Mouse (Mus musculus) hindbrain, embryonic 15.5 days (tissue): ENCODE measurements at regions not wholly inside any gene's neighbourhood (a gene's known extent, or its start where the extent isn't known, plus 50 kb on each side); places are given as distances from the start of the nearest gene placed in this dataset.
A peak's percentile ranks its signal among the peaks of the same experiment; 100 is the strongest.

Source experiments
- ATAC-seq: fragments of 200-750 bp; cut with Nextera tagmentation; 2 replicates; pipeline ENCODE4 v1.8.0; 2017; ENCODE audit warnings: low read depth, moderate number of reproducible peaks, moderate TSS enrichment; ENCODE audit not compliant: low FRiP score
- H3K27ac ChIP-seq: fragments of 300-500 bp; sonication (generic); replicated peaks from 2 replicates; pipeline ENCODE4 v1.5.1; 2015; ENCODE audit warnings: mild to moderate bottlenecking, inconsistent platforms
- H3K27me3 ChIP-seq: fragments of 300-500 bp; sonication (generic); 2 replicates; pipeline ENCODE4 v1.6.1; 2015; ENCODE audit warnings: control low read depth, inconsistent platforms
- H3K36me3 ChIP-seq: fragments of 300-500 bp; sonication (generic); 2 replicates; pipeline ENCODE4 v1.6.1; 2015; ENCODE audit warnings: control low read depth, inconsistent platforms
- H3K4me1 ChIP-seq: fragments of 300-500 bp; sonication (generic); replicated peaks from 2 replicates; pipeline ENCODE4 v1.6.1; 2015; ENCODE audit warnings: control low read depth, inconsistent platforms
- H3K4me2 ChIP-seq: fragments of 300-500 bp; sonication (generic); 2 replicates; pipeline ENCODE4 v1.6.1; 2015; ENCODE audit warnings: moderate library complexity, mild to moderate bottlenecking, inconsistent platforms
- H3K4me3 ChIP-seq: fragments of 300-500 bp; sonication (generic); 2 replicates; pipeline ENCODE4 v1.5.1; 2015; ENCODE audit warnings: mild to moderate bottlenecking, inconsistent platforms
- H3K9ac ChIP-seq: fragments of 300-500 bp; sonication (generic); 2 replicates; pipeline ENCODE4 v1.6.1; 2015; ENCODE audit warnings: inconsistent platforms
- H3K9me3 ChIP-seq: fragments of 300-500 bp; sonication (generic); 2 replicates; pipeline ENCODE4 v1.6.1; 2016; ENCODE audit warnings: control low read depth, inconsistent platforms
- WGBS: fragments of 180-500 bp; shearing (Covaris S2); methylation state at CpG from one replicate; pipeline ENCODE4 v1.1.7; 2015; 5-methylcytosine and 5-hydroxymethylcytosine counted together

DNA sequence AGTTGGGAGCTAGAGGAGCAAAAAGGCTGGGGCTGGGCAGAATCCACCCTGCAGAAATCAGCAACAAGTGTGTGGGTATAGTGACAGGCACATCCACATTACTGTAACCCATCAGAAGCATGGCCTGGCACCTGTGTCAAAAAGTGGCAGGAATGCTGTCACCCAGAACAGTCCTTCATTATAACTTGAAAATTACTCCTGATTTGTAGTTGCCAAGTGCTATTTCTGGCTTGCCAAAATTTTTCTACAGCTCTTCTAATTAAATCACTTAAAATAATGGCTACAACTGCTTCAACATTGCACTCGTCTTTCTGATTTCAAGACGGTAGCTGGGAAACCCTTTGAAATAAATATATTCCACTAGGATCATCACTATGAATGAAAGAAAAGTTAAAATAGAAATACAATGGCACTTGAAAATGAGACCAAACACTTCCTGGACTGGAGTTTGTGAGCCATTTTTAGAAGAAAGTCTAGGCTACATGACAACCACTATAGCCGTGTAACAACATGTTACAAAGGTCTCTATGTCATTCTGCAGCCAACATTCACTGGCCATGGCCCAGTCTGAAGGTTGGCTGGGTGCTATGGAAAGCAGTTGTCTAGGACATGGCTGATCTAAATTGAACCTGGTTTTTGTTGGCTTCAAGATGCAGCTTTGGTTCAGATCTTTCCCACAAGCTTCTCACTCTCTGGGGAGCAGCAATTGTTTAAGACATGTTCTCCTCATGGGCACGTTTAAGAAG, 190.6 kb upstream of the Tapt1 start:
- Histone ChIP-seq H3K27me3 (no peaks in the 10 kb centered on the region), H3K4me2 (no peak overlapping the region), H3K4me1 (0 out of 2 replicates have a peak, but pooled peaks cover 5% of the 10 kb centered on the region), H3K36me3 (no peaks in the 10 kb centered on the region), H3K9me3 (no peaks in the 10 kb centered on the region), H3K27ac (no peak overlapping the region), H3K4me3 (no peak overlapping the region), H3K9ac (no peak overlapping the region)
- WGBS = 79% methylated on average over 4 of the region's 4 CpGs
- ATAC-seq = no peak

DNA sequence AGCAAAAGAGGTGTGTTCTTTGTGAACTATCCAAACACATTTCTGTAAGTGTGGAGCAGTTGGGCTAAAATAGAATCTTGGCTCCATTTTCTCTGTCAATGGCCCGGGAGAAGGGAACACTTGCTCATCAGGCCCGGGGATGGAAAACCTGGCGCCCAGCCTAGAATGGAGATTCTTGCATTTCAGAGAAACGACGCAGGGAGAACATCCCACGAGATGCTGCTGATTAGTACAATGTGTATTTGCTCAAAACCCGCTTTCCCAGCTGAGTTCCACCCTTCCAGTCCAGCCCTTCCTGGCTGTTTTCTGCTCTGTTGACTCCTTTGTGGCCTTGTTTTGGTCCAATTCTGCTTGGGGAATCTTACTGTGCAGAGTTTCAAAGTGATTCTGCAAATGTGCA, 188.0 kb upstream of the Tapt1 start:
- Histone ChIP-seq H3K27me3 (no peaks in the 10 kb centered on the region), H3K36me3 (no peaks in the 10 kb centered on the region), H3K4me3 (no peak overlapping the region), H3K27ac (0 out of 2 replicates have a peak overlapping the region, but pooled peaks have one; percentile 3), H3K4me2 (no peak overlapping the region), H3K4me1 (0 out of 2 replicates have a peak, but pooled peaks cover 5% of the 10 kb centered on the region), H3K9me3 (no peaks in the 10 kb centered on the region), H3K9ac (no peak overlapping the region)
- ATAC-seq = peak; percentile 54; the same call in 1 of the 2 replicates
- 33% methylated on average over 7 of the region's 7 CpGs for WGBS

DNA sequence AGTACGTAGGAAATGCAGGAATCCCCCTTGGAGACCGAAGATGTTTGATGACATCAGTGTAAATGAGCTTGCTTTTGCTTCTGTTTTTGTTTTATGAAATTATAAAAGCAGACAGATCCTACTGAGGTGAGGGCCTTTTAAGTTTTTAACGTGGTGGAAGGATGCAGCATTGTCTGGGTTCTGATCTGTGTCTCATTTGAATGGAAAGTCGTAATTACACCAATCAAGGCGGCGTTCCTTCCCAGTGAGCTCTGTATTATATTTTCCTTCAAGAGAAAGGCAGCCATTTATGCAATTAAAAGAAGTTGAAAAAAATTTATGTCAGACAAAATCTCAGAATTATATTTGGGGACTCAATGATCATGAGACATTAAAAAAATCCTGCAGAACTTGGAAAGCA, 176.9 kb upstream of the Tapt1 start:
- Histone ChIP-seq H3K4me1 (no peaks in the 10 kb centered on the region), H3K9me3 (no peaks in the 10 kb centered on the region), H3K4me2 (no peak overlapping the region), H3K27me3 (no peaks in the 10 kb centered on the region), H3K36me3 (no peaks in the 10 kb centered on the region), H3K9ac (no peak overlapping the region), H3K4me3 (no peak overlapping the region), H3K27ac (no peak overlapping the region)
- ATAC-seq = no peak
- WGBS = 73% methylated on average over 6 of the region's 6 CpGs

GRCm38 (mm10) chr5:44400573-44401332, 174.3 kb upstream of the Tapt1 start:
- Histone ChIP-seq H3K27ac (no peak overlapping the region), H3K4me2 (no peak overlapping the region), H3K4me1 (no peaks in the 10 kb centered on the region), H3K27me3 (no peaks in the 10 kb centered on the region), H3K9me3 (no peaks in the 10 kb centered on the region), H3K4me3 (no peak overlapping the region), H3K9ac (no peak overlapping the region), H3K36me3 (no peaks in the 10 kb centered on the region)
- 68% methylated on average over 8 of the region's 8 CpGs for WGBS
- no peak for ATAC-seq

GRCm38 (mm10) chr5:44387237-44387810, 160.9 kb upstream of the Tapt1 start:
- ATAC-seq = no peak
- Histone ChIP-seq H3K4me2 (no peak overlapping the region), H3K4me1 (peaks cover 4% of the 10 kb centered on the region; the same call in 1 of the 2 replicates), H3K27ac (no peak overlapping the region), H3K36me3 (no peaks in the 10 kb centered on the region), H3K9ac (no peak overlapping the region), H3K27me3 (no peaks in the 10 kb centered on the region), H3K4me3 (no peak overlapping the region), H3K9me3 (no peaks in the 10 kb centered on the region)
- WGBS = 53% methylated on average over 6 of the region's 6 CpGs

DNA sequence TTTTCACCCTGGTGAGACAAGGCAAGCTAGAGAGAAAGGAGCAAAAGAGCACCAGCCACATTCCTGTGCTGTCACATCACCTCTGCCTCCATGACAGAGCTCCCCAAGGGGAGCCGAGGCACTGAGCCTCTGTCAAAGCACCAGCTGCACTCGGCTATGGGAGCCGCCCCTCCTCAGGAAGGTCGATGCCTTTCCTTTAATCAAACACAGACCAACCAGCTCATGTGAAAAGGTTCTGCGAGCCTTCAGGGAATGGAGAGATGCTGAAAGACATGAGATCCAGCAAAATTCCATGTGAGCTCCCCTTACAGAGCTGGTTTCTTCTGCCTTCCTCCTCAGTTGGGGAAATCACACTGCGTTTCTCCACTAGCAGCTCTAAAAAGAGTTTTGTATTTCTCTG, 159.8 kb upstream of the Tapt1 start:
- WGBS = 34% methylated on average over 6 of the region's 6 CpGs
- no peak overlapping the region for H3K27ac ChIP-seq
- no peak overlapping the region for H3K9ac ChIP-seq
- ATAC-seq = no peak
- no peaks in the 10 kb centered on the region for H3K9me3 ChIP-seq
- H3K4me3 ChIP-seq = no peak overlapping the region
- no peaks in the 10 kb centered on the region for H3K27me3 ChIP-seq
- no peak overlapping the region for H3K4me2 ChIP-seq
- peaks cover 4% of the 10 kb centered on the region; the same call in 1 of the 2 replicates for H3K4me1 ChIP-seq
- H3K36me3 ChIP-seq = no peaks in the 10 kb centered on the region

DNA sequence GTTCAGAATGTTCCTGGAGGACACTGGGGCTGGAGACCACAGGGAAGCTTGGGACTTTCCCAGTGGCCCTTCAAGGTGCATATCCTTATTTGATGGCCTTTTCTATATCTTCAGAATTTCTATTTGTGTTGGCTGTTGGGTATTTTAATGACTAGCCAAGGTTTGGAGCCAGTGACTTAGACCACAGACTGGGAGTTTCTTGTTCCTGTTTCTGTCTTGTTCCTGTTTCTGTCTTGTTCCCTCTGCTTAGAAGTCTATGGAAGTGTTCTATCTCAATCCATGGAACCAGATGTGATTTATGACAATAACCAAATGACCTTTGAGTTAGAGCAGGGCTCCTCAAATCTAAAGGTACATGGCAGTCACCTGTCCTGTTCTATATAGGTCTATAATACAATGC, 156.6 kb upstream of the Tapt1 start:
- Histone ChIP-seq H3K4me3 (no peak overlapping the region), H3K9ac (no peak overlapping the region), H3K4me2 (no peak overlapping the region), H3K4me1 (peaks cover 4% of the 10 kb centered on the region; the same call in 1 of the 2 replicates), H3K27ac (no peak overlapping the region), H3K27me3 (no peaks in the 10 kb centered on the region), H3K36me3 (no peaks in the 10 kb centered on the region), H3K9me3 (no peaks in the 10 kb centered on the region)
- ATAC-seq = no peak

- H3K9me3 ChIP-seq = no peaks in the 10 kb centered on the region
- WGBS = 37% methylated on average over 4 of the region's 4 CpGs
Measured at GRCm38 (mm10) chr5:44370006-44370405, 143.6 kb upstream of the Tapt1 start.

DNA sequence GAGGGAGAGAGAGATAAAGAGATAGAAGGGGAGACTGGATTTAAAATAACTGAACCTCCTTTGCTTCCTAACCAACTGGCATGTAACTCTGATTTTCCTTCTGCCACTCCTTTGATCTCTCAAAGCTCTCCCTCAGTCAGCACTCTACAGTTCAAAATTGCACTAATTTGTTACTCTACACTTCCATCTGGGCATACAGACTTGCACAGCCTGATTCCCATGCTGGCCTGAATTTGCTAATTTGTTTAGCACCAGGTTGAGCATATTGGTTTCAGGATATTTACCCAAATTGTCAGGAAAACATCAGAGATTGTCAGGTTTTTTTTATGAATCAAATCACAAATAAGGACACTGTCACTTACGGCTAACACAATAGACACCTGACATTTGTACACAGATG, 125.9 kb upstream of the Tapt1 start:
- ATAC-seq = no peak
- Histone ChIP-seq H3K4me1 (no peaks in the 10 kb centered on the region), H3K4me3 (no peak overlapping the region), H3K27me3 (no peaks in the 10 kb centered on the region), H3K9me3 (no peaks in the 10 kb centered on the region), H3K9ac (no peak overlapping the region), H3K36me3 (no peaks in the 10 kb centered on the region), H3K4me2 (no peak overlapping the region), H3K27ac (no peak overlapping the region)
- 87% methylated on average over 1 of the region's 1 CpGs for WGBS

More at GRCm38 (mm10) chr5:44370006-44370405, 143.6 kb upstream of the Tapt1 start:
- H3K4me3 ChIP-seq = no peak overlapping the region
- H3K27ac ChIP-seq = no peak overlapping the region
- H3K36me3 ChIP-seq = no peaks in the 10 kb centered on the region
- no peak overlapping the region for H3K4me2 ChIP-seq
- no peaks in the 10 kb centered on the region for H3K4me1 ChIP-seq
- no peak for ATAC-seq
- no peak overlapping the region for H3K9ac ChIP-seq
- no peaks in the 10 kb centered on the region for H3K27me3 ChIP-seq

GRCm38 (mm10) chr5:44341457-44342014, 115.1 kb upstream of the Tapt1 start:
- no peak overlapping the region for H3K27ac ChIP-seq
- no peak overlapping the region for H3K4me3 ChIP-seq

GRCm38 (mm10) chr5:44338662-44339061, 112.2 kb upstream of the Tapt1 start:
- no peak for ATAC-seq
- H3K4me2 ChIP-seq = no peak overlapping the region
- no peaks in the 10 kb centered on the region for H3K36me3 ChIP-seq
- H3K27me3 ChIP-seq = no peaks in the 10 kb centered on the region
- H3K4me1 ChIP-seq = no peaks in the 10 kb centered on the region
- no peaks in the 10 kb centered on the region for H3K9me3 ChIP-seq
- H3K4me3 ChIP-seq = no peak overlapping the region
- 93% methylated on average over 4 of the region's 4 CpGs for WGBS
- H3K9ac ChIP-seq = no peak overlapping the region
- H3K27ac ChIP-seq = no peak overlapping the region

More at GRCm38 (mm10) chr5:44341457-44342014, 115.1 kb upstream of the Tapt1 start:
- H3K9me3 ChIP-seq = no peaks in the 10 kb centered on the region
- no peaks in the 10 kb centered on the region for H3K4me1 ChIP-seq
- H3K27me3 ChIP-seq = no peaks in the 10 kb centered on the region
- no peaks in the 10 kb centered on the region for H3K36me3 ChIP-seq
- H3K9ac ChIP-seq = no peak overlapping the region
- ATAC-seq = no peak
- 88% methylated on average over 2 of the region's 2 CpGs for WGBS
- no peak overlapping the region for H3K4me2 ChIP-seq

DNA sequence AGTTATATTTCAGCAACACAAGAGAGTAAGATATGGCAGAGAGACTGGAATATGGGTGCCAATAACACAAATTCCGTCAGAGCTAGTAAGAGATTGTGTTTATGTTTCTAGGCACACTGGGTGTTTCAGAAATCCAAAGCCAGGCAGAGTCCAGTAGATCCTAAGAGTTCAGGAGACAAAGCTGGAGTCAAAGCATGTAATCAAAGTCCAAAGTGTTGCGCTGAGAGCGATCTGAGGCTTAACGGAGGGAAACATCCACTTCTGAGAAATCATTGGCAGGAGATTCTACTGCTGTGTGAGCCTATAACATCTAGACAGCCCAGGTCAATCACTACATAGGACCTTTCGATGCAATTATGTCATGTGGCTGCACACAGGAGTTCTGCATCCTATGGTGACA, 109.3 kb upstream of the Tapt1 start:
- ATAC-seq = no peak
- Histone ChIP-seq H3K9ac (no peak overlapping the region), H3K36me3 (no peaks in the 10 kb centered on the region), H3K4me3 (no peak overlapping the region), H3K4me1 (no peaks in the 10 kb centered on the region), H3K4me2 (no peak overlapping the region), H3K9me3 (no peaks in the 10 kb centered on the region), H3K27ac (no peak overlapping the region), H3K27me3 (no peaks in the 10 kb centered on the region)
- WGBS = 88% methylated on average over 5 of the region's 5 CpGs
